Mouse (Mus musculus) liver, embryonic 14.5 days (tissue): ENCODE measurements around the gene Foxn1. TPM values are rescaled to one million over a fixed set of nuclear protein-coding genes. Genes with fewer than 3 reads are reported as not detected.

Experiments used
- ATAC-seq: fragments of 200-750 bp; cut with Nextera tagmentation; 2 replicates; pipeline ENCODE4 v1.8.0; 2017; ENCODE audit warnings: moderate number of reproducible peaks, mild to moderate bottlenecking, moderate library complexity; ENCODE audit not compliant: insufficient read depth
- DNase-seq, 3 experiments: peaks; one replicate each; pipeline ENCODE4 v3.0.0-alpha.2; 2012 to 2013; ENCODE audit warnings: low read depth in 3 of 3, low spot score in 3 of 3
- H3K27ac ChIP-seq: fragments of 300-500 bp; sonication (generic); 2 replicates; pipeline ENCODE4 v1.5.1; 2014; ENCODE audit warnings: moderate library complexity, mild to moderate bottlenecking, control low read depth, inconsistent platforms
- H3K27me3 ChIP-seq: fragments of 300-500 bp; sonication (generic); 2 replicates; pipeline ENCODE4 v1.6.1; 2014; ENCODE audit warnings: mild to moderate bottlenecking, low read length, moderate library complexity; ENCODE audit not compliant: control insufficient read depth, insufficient read depth
- H3K36me3 ChIP-seq: fragments of 300-500 bp; sonication (generic); replicated peaks from 2 replicates; pipeline ENCODE4 v1.6.1; 2014; ENCODE audit warnings: low read depth; ENCODE audit not compliant: control insufficient read depth, insufficient read depth
- H3K4me1 ChIP-seq, 2 experiments: fragments of 200-500 bp in 1 of 2; fragments of 300-500 bp in 1 of 2; sonication (generic) in 1 of 2; replicated peaks; 2 replicates each; pipeline ENCODE4 v1.6.1; 2012 to 2014; ENCODE audit warnings: antibody characterized with exemption in 1 of 2, inconsistent platforms in 1 of 2, low read length in 1 of 2; ENCODE audit not compliant: control insufficient read depth in 2 of 2, insufficient read depth in 2 of 2
- H3K4me2 ChIP-seq: fragments of 300-500 bp; sonication (generic); 2 replicates; pipeline ENCODE4 v1.6.1; 2014; ENCODE audit warnings: low read depth, mild to moderate bottlenecking, control low read depth, moderate library complexity
- H3K4me3 ChIP-seq, 2 experiments: fragments of 200-500 bp in 1 of 2; fragments of 300-500 bp in 1 of 2; sonication (generic) in 1 of 2; 2 replicates each; pipeline ENCODE4 v1.5.1; 2012 to 2014; ENCODE audit warnings: low read depth in 2 of 2, low read length in 2 of 2, mild to moderate bottlenecking in 2 of 2, control low read depth in 1 of 2, inconsistent platforms in 1 of 2, moderate library complexity in 1 of 2; ENCODE audit not compliant: insufficient read depth in 1 of 2
- H3K9ac ChIP-seq: fragments of 300-500 bp; sonication (generic); replicated peaks from 2 replicates; pipeline ENCODE4 v1.6.1; 2014; ENCODE audit warnings: mild to moderate bottlenecking, control low read depth, moderate library complexity
- H3K9me3 ChIP-seq: fragments of 300-500 bp; sonication (generic); 2 replicates; pipeline ENCODE4 v1.6.1; 2016; ENCODE audit warnings: low read length, mixed read lengths; ENCODE audit not compliant: control insufficient read depth
- CTCF ChIP-seq: IDR thresholded peaks from 2 replicates; pipeline ENCODE4 v1.5.1; 2016; ENCODE audit warnings: antibody characterized with exemption, low read depth, control low read depth
- EP300 ChIP-seq: IDR thresholded peaks from 2 replicates; pipeline ENCODE4 v1.6.1; 2016; ENCODE audit warnings: antibody characterized with exemption, low read depth
- WGBS: fragments of 180-500 bp; shearing (Covaris S2); extraction: QIAGEN DNeasy Blood & Tissue Kit; methylation state at CpG from one replicate; pipeline ENCODE4 v1.1.7; 2014; ENCODE audit not compliant: insufficient replicate concordance; 5-methylcytosine and 5-hydroxymethylcytosine counted together
- polyA plus RNA-seq, 2 experiments: library from polyadenylated mRNA; depleted of rRNA in 1 of 2; stranded (reverse) in 1 of 2; unstranded in 1 of 2; fragments of >200 nt; fragmentation: Nextera tagmentation in 1 of 2; extraction: Ambion mirVana in 1 of 2; gene quantifications; 2 replicates each; pipeline versions ENCODE4 v1.2.1 to v1.2.3; 2012 to 2014

Foxn1 gene
- polyA plus RNA-seq, 2 experiments = not detected

DNA sequence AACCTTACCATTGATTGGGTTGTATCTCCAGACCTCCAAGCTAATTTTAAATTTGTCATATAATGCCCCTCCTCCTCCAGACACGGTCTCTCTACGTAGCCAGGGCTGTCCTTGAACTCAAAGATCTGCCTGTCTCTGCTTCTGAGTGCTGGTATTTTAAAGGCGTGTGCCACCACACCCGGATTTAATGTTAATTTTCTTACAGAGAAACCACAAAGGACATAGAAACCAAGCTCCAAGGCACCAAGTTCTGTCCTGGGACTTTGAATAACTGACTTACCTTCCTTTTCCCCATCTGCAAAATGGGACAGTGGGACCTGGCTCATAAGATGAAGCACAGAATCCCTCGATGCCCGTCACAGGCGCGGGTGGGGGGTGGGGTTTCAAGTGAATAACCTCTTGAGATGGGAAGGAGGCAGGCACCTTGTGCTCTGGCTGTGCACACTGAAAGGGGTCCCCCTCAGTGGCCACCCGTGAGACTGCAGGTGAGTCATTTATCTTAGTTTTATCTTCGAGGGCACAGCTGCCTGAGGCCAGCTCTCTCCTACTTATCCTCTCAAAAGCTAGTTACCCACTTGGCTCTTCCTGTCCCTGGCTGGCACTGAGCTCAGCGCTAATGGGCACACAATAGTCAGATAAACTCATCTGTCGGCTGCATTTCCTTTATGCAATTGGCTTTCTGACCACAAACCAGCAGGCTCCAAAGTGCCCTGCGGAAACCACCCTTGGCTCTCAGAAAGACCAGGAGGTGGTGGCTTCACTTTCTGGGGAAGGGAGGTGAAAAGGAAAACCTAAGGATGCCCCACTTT lies 35.0 kb upstream of the Foxn1 start:
- WGBS = 34% methylated on average over 13 of the region's 13 CpGs
- Histone ChIP-seq H3K4me3 (no peak overlapping the region), H3K27me3 (no peaks in the 10 kb centered on the region), H3K9ac (no peak overlapping the region), H3K4me1 (peaks cover 0 to 2% of the 10 kb centered on the region in 2 experiments; a peak in 2 of 4 replicates), H3K27ac (no peak overlapping the region), H3K4me2 (no peak overlapping the region), H3K9me3 (no peaks in the 10 kb centered on the region), H3K36me3 (no peaks in the 10 kb centered on the region)
- TF ChIP-seq EP300 (no peak), CTCF (no peak)
- ATAC-seq (no peak), DNase-seq (no peak)

DNA sequence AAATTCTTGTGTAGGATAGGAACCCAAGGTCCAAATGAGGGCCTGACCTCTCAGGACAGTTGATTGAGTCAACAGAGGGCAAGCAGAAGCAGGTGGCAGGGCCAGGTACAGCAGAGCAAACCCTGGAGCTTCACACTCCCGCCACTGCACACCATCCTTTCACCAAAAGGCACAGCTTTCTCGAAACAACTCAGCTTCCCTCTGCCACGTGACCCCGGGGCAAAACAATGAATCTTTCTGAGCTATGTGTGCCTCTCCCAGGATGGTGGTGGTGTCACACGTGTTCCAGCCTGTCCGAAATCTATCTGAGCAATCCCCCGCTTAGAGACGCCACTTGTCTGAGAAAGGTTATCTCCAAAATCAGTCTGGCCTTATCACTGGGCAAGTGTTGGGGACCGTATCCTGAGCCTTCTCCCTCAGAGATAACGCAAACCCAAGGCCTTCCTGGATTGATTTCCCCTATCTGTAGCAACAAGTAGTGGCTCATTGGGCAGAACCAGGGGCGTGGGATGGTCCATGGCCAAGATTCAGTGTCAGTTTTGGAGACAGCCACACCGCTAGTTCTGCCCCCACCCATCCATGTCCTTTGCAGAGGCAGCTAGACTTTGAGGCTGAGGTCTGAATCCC lies 34.0 kb upstream of the Foxn1 start:
- Histone ChIP-seq H3K27me3 (no peaks in the 10 kb centered on the region), H3K9ac (no peak overlapping the region), H3K36me3 (no peaks in the 10 kb centered on the region), H3K9me3 (no peaks in the 10 kb centered on the region), H3K4me1 (peaks cover 0 to 2% of the 10 kb centered on the region in 2 experiments; a peak in 2 of 4 replicates), H3K27ac (no peak overlapping the region), H3K4me2 (no peak overlapping the region), H3K4me3 (no peak overlapping the region)
- DNase-seq (no peak), ATAC-seq (no peak)
- no peak for TF ChIP-seq CTCF
- TF ChIP-seq EP300 = no peak
- 7% methylated on average over 12 of the region's 12 CpGs for WGBS

DNA sequence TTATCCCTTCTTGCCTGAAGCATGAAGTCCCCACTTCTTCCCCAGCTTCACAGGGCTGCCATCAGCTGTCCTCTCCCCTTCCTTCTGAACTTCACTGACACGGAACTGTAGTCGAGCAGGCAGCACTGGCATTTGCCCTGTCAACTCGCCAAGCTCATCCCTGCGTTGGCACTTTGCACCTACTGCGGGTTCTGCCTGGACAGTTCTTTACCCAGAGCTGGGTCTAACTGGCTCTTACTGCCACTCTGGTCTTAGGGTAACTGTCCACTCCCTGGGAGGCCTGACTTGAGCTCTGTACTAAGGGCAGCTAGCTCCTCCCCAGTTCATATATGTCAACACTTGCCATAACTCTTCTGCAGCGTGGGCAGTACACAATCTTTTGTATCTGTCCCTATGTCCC lies 30.5 kb upstream of the Foxn1 start:
- Histone ChIP-seq H3K36me3 (no peaks in the 10 kb centered on the region), H3K27me3 (no peaks in the 10 kb centered on the region), H3K9ac (no peak overlapping the region), H3K4me2 (no peak overlapping the region), H3K4me1 (peaks cover 0 to 2% of the 10 kb centered on the region in 2 experiments; a peak in 2 of 4 replicates), H3K9me3 (no peaks in the 10 kb centered on the region), H3K27ac (no peak overlapping the region), H3K4me3 (no peak overlapping the region)
- 62% methylated on average over 6 of the region's 6 CpGs for WGBS
- ATAC-seq = no peak
- no peak for TF ChIP-seq EP300
- no peak for TF ChIP-seq CTCF
- DNase-seq = no peak

DNA sequence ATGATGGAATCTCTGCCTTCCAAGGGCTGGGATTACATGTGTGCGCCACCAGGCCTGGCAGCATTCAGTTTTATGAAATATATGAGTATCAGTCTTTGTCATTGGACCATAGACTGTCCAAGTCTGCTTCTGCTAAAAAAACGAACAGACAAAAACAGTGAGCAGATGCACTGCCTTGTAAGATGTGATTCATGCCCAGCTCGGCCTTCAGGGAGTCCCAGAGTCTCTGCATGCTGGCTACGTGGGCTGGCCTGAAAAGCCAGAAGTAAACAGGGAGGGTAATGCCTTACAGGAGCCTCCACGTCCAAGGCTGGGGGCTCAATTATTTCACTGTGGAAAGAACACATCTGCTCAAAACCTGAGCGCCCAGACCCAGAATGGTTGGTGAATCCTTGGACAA lies 26.5 kb upstream of the Foxn1 start:
- Histone ChIP-seq H3K36me3 (no peaks in the 10 kb centered on the region), H3K9me3 (no peaks in the 10 kb centered on the region), H3K4me3 (no peak overlapping the region), H3K9ac (no peak overlapping the region), H3K4me1 (peaks cover 0 to 10% of the 10 kb centered on the region in 2 experiments; a peak in 2 of 4 replicates), H3K27ac (no peak overlapping the region), H3K4me2 (no peak overlapping the region), H3K27me3 (no peaks in the 10 kb centered on the region)
- ATAC-seq (no peak), DNase-seq (no peak)
- TF ChIP-seq CTCF (no peak), EP300 (no peak)
- WGBS = 51% methylated on average over 6 of the region's 6 CpGs

DNA sequence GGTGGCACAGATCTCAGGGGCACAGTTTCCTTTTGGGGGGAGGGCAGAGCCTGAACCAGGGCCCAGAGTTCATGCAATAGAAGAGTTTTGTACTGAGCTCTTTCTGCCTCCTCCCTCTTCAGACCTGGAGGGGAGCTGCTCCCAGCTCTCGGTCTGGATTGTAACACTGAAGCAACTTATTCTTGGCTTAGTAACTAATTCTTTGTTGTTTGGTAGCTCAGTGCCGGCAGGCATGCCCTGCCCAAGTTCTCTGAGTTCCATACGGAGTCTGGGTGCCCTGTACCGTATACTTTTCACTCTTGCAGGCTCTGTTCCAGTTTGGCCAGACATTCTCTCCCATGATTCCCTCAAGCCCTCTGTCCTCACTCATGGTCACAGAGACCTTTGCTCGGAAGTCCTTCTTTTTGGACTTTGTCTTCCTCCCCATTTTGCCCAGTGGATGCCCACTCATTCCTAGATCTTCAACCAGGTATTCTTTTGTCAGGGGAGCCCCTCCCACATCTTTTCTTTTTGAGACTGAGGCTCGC lies 26.0 kb upstream of the Foxn1 start:
- ATAC-seq = no peak
- DNase-seq = no peak
- Histone ChIP-seq H3K4me2 (no peak overlapping the region), H3K27ac (no peak overlapping the region), H3K36me3 (no peaks in the 10 kb centered on the region), H3K9me3 (no peaks in the 10 kb centered on the region), H3K27me3 (no peaks in the 10 kb centered on the region), H3K4me3 (no peak overlapping the region), H3K4me1 (peaks cover 0 to 10% of the 10 kb centered on the region in 2 experiments; a peak in 2 of 4 replicates), H3K9ac (no peak overlapping the region)
- TF ChIP-seq CTCF (no peak), EP300 (no peak)
- WGBS = 59% methylated on average over 6 of the region's 6 CpGs
